Mouse (Mus musculus): ENCODE measurements around the gene Cacng7. TPM values are rescaled to one million over a fixed set of nuclear protein-coding genes. Genes with fewer than 3 reads are reported as not detected.

The Cacng7 gene
- polyA plus RNA-seq, 1 experiment from 2014 or later, result 2.3 TPM

GRCm38 (mm10) chr7:3331581-3332223 lies 1.1 kb upstream of the Cacng7 start:
- WGBS, result 1% methylated on average over 27 of the region's 27 CpGs
- no peaks in the 10 kb centered on the region for H3K36me3 ChIP-seq
- peak overlapping the region; percentile 82 for H3K9ac ChIP-seq
- peak overlapping the region; percentile 82 for H3K4me2 ChIP-seq (replicated peaks)
- no peaks in the 10 kb centered on the region for H3K9me3 ChIP-seq
- peak overlapping the region; percentile 71 for H3K4me3 ChIP-seq
- H3K27ac ChIP-seq, result peak overlapping the region; percentile 79
- H3K27me3 ChIP-seq (replicated peaks), result peaks cover 4% of the 10 kb centered on the region; the same call in 1 of the 2 replicates
- peak; percentile 95 for ATAC-seq (ENCODE audit: low FRiP score, low read depth)
- H3K4me1 ChIP-seq, result peaks cover 15% of the 10 kb centered on the region

- ATAC-seq (ENCODE audit: low FRiP score, low read depth), result peak; percentile 18
- H3K4me1 ChIP-seq, result peaks cover 15% of the 10 kb centered on the region
- H3K27me3 ChIP-seq (replicated peaks), result peaks cover 4% of the 10 kb centered on the region; the same call in 1 of the 2 replicates
- H3K36me3 ChIP-seq, result no peaks in the 10 kb centered on the region
- peak overlapping the region; percentile 82 for H3K4me2 ChIP-seq (replicated peaks)
- H3K27ac ChIP-seq, result peak overlapping the region; percentile 79
- 0% methylated on average over 4 of the region's 4 CpGs for WGBS
- no peaks in the 10 kb centered on the region for H3K9me3 ChIP-seq
- peak overlapping the region; percentile 82 for H3K9ac ChIP-seq
- H3K4me3 ChIP-seq, result peak overlapping the region; percentile 71
Observed at GRCm38 (mm10) chr7:3332224-3332615, 535 bp upstream of the Cacng7 start.

GRCm38 (mm10) chr7:3333542-3333941 lies 787 bp downstream of the Cacng7 start:
- Histone ChIP-seq H3K4me2 (replicated peaks) (peak overlapping the region; percentile 82), H3K9ac (peak overlapping the region; percentile 82), H3K36me3 (peaks cover 7% of the 10 kb centered on the region), H3K4me1 (peaks cover 15% of the 10 kb centered on the region), H3K27me3 (replicated peaks) (peaks cover 4% of the 10 kb centered on the region; the same call in 1 of the 2 replicates), H3K4me3 (peak overlapping the region; percentile 71), H3K9me3 (no peaks in the 10 kb centered on the region), H3K27ac (no peak overlapping the region)
- 7% methylated on average over 5 of the region's 5 CpGs for WGBS
- no peak for ATAC-seq (ENCODE audit: low FRiP score, low read depth)

- WGBS, result 73% methylated on average over 17 of the region's 17 CpGs
- H3K27me3 ChIP-seq (replicated peaks), result no peaks in the 10 kb centered on the region
- H3K27ac ChIP-seq, result no peak overlapping the region
- H3K9me3 ChIP-seq, result no peaks in the 10 kb centered on the region
- no peak overlapping the region for H3K4me3 ChIP-seq
- ATAC-seq (ENCODE audit: low FRiP score, low read depth), result no peak
- peaks cover 11% of the 10 kb centered on the region for H3K4me1 ChIP-seq
- no peak overlapping the region for H3K4me2 ChIP-seq (replicated peaks)
- H3K36me3 ChIP-seq, result peaks cover 27% of the 10 kb centered on the region
- H3K9ac ChIP-seq, result no peak overlapping the region
Observed at GRCm38 (mm10) chr7:3336412-3336811, 3.7 kb downstream of the Cacng7 start.

- Histone ChIP-seq H3K9ac (no peak overlapping the region), H3K4me1 (peaks cover 9% of the 10 kb centered on the region), H3K27me3 (replicated peaks) (no peaks in the 10 kb centered on the region), H3K4me3 (no peak overlapping the region), H3K27ac (no peak overlapping the region), H3K9me3 (no peaks in the 10 kb centered on the region), H3K4me2 (replicated peaks) (no peak overlapping the region), H3K36me3 (peaks cover 40% of the 10 kb centered on the region)
- ATAC-seq (ENCODE audit: low FRiP score, low read depth), result no peak
- 84% methylated on average over 11 of the region's 11 CpGs for WGBS
Observed at GRCm38 (mm10) chr7:3338286-3338935, 5.7 kb downstream of the Cacng7 start.

GRCm38 (mm10) chr7:3339010-3339409 lies 6.3 kb downstream of the Cacng7 start:
- Histone ChIP-seq H3K27ac (no peak overlapping the region), H3K36me3 (peaks cover 44% of the 10 kb centered on the region), H3K4me2 (replicated peaks) (no peak overlapping the region), H3K4me1 (peaks cover 3% of the 10 kb centered on the region), H3K9me3 (no peaks in the 10 kb centered on the region), H3K9ac (no peak overlapping the region), H3K27me3 (replicated peaks) (no peaks in the 10 kb centered on the region), H3K4me3 (no peak overlapping the region)
- 95% methylated on average over 11 of the region's 11 CpGs for WGBS
- ATAC-seq (ENCODE audit: low FRiP score, low read depth), result no peak

GRCm38 (mm10) chr7:3343861-3344260 lies 11.1 kb downstream of the Cacng7 start:
- Histone ChIP-seq H3K27me3 (replicated peaks) (no peaks in the 10 kb centered on the region), H3K9me3 (no peaks in the 10 kb centered on the region), H3K4me3 (no peak overlapping the region), H3K27ac (no peak overlapping the region), H3K9ac (no peak overlapping the region), H3K4me1 (no peaks in the 10 kb centered on the region), H3K4me2 (replicated peaks) (no peak overlapping the region), H3K36me3 (peaks cover 70% of the 10 kb centered on the region)
- WGBS, result 92% methylated on average over 3 of the region's 3 CpGs
- ATAC-seq (ENCODE audit: low FRiP score, low read depth), result no peak

- WGBS, result 92% methylated on average over 3 of the region's 3 CpGs
Observed at GRCm38 (mm10) chr7:3345301-3345700, 12.5 kb downstream of the Cacng7 start.

GRCm38 (mm10) chr7:3347366-3348287 lies 14.9 kb downstream of the Cacng7 start:
- Histone ChIP-seq H3K36me3 (peaks cover 78% of the 10 kb centered on the region), H3K9me3 (no peaks in the 10 kb centered on the region), H3K4me1 (no peaks in the 10 kb centered on the region), H3K9ac (no peak overlapping the region), H3K4me2 (replicated peaks) (no peak overlapping the region), H3K4me3 (no peak overlapping the region), H3K27me3 (replicated peaks) (no peaks in the 10 kb centered on the region), H3K27ac (no peak overlapping the region)
- ATAC-seq (ENCODE audit: low FRiP score, low read depth), result no peak
- 52% methylated on average over 20 of the region's 20 CpGs for WGBS

More at GRCm38 (mm10) chr7:3345301-3345700, 12.5 kb downstream of the Cacng7 start:
- Histone ChIP-seq H3K27me3 (replicated peaks) (no peaks in the 10 kb centered on the region), H3K36me3 (peaks cover 78% of the 10 kb centered on the region), H3K27ac (no peak overlapping the region), H3K4me1 (no peaks in the 10 kb centered on the region), H3K9me3 (no peaks in the 10 kb centered on the region), H3K4me3 (no peak overlapping the region), H3K4me2 (replicated peaks) (no peak overlapping the region), H3K9ac (no peak overlapping the region)
- ATAC-seq (ENCODE audit: low FRiP score, low read depth), result no peak

GRCm38 (mm10) chr7:3348326-3348725 lies 15.6 kb downstream of the Cacng7 start:
- H3K4me3 ChIP-seq, result no peak overlapping the region
- H3K36me3 ChIP-seq, result peaks cover 77% of the 10 kb centered on the region
- H3K9ac ChIP-seq, result no peak overlapping the region
- WGBS, result 70% methylated on average over 5 of the region's 5 CpGs
- no peak overlapping the region for H3K4me2 ChIP-seq (replicated peaks)
- no peaks in the 10 kb centered on the region for H3K9me3 ChIP-seq
- ATAC-seq (ENCODE audit: low FRiP score, low read depth), result no peak
- H3K27me3 ChIP-seq (replicated peaks), result no peaks in the 10 kb centered on the region
- no peaks in the 10 kb centered on the region for H3K4me1 ChIP-seq
- no peak overlapping the region for H3K27ac ChIP-seq

- peaks cover 68% of the 10 kb centered on the region for H3K36me3 ChIP-seq
- 95% methylated on average over 9 of the region's 9 CpGs for WGBS
Observed at GRCm38 (mm10) chr7:3349775-3350174, 17.0 kb downstream of the Cacng7 start.

GRCm38 (mm10) chr7:3351536-3351935 lies 18.8 kb downstream of the Cacng7 start:
- no peak for ATAC-seq (ENCODE audit: low FRiP score, low read depth)
- Histone ChIP-seq H3K4me1 (no peaks in the 10 kb centered on the region), H3K27ac (no peak overlapping the region), H3K36me3 (peaks cover 66% of the 10 kb centered on the region), H3K4me3 (no peak overlapping the region), H3K4me2 (replicated peaks) (no peak overlapping the region), H3K9ac (no peak overlapping the region), H3K27me3 (replicated peaks) (no peaks in the 10 kb centered on the region), H3K9me3 (no peaks in the 10 kb centered on the region)
- 90% methylated on average over 1 of the region's 1 CpGs for WGBS

More at GRCm38 (mm10) chr7:3349775-3350174, 17.0 kb downstream of the Cacng7 start:
- no peak overlapping the region for H3K4me3 ChIP-seq
- ATAC-seq (ENCODE audit: low FRiP score, low read depth), result no peak
- H3K9me3 ChIP-seq, result no peaks in the 10 kb centered on the region
- no peak overlapping the region for H3K9ac ChIP-seq
- H3K27me3 ChIP-seq (replicated peaks), result no peaks in the 10 kb centered on the region
- H3K27ac ChIP-seq, result no peak overlapping the region
- H3K4me1 ChIP-seq, result no peaks in the 10 kb centered on the region
- H3K4me2 ChIP-seq (replicated peaks), result no peak overlapping the region
